Mouse (Mus musculus) kidney, postnatal 36 days (tissue): ENCODE results near the gene Mrpl51.

Experiments
- DNase-seq, 2 experiments: peaks; one replicate each; pipeline ENCODE4 v3.0.0; 2021 to 2022; ENCODE audit warnings: mixed read lengths in 2 of 2

Mrpl51 gene

DNA sequence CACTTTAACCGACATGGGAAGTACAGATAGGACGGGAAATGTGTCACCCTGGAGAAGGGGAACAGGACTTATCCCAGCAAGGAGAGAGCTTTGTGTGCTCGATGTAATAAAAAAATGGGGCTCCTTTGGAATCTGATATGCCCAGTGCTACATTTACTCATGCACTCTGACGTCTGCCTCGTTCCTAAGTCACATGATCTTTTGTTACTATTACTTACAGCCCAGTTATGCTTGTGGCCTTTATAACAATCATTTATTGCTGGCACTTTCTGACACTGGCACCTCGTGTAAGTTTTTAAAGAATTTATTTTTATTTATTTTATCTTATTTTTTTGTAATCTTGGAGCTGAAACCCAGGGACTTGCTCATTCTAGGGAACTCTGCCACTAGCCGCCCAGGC lies 1.8 kb downstream of the Mrpl51 start:
- no peak for DNase-seq

DNA sequence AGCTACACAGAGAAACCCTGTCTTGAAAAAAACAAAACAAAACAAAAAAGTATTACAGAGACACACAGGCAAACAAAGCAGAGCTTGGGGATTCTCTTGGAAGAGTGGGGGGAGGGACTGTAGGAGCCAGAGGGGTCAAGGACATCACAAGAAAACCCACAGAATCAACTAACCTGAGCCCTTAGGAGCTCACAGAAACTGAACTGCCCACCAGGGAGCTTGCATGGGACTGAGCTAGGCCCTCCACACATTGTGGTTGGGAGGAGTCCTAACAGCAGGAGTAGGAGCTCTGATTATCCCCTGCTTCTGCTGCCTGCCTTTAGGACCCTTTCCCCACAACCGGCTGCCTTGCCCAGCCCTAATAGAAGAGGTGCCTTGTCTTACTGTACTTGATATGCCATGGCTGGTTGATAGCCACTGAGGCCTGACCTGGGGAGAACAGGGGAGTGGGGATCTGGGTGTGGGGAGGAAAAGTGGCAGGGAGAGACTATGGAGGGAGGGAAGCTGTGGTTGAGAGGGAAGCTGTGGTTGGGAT lies 4.0 kb downstream of the Mrpl51 start:
- no peak for DNase-seq

DNA sequence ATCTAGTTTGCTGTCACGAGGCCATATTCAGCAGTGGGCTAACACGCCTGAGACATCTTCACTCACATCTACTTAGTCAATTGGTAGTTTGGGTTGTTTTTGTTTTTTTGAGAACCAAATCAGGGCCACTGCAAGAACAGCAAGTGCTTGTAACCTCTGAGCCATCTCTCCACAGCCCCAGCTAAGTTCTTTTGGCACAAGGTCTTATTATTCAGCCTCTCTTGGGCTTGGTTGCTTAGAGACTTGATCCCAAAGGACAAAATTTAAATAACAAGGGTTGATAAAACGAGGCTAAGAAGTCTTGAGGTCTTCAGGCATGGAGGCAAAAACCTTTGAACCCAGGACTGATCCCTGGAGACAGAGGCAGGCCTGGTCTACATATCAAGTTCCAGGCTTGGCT lies 4.7 kb downstream of the Mrpl51 start:
- DNase-seq: no peak

DNA sequence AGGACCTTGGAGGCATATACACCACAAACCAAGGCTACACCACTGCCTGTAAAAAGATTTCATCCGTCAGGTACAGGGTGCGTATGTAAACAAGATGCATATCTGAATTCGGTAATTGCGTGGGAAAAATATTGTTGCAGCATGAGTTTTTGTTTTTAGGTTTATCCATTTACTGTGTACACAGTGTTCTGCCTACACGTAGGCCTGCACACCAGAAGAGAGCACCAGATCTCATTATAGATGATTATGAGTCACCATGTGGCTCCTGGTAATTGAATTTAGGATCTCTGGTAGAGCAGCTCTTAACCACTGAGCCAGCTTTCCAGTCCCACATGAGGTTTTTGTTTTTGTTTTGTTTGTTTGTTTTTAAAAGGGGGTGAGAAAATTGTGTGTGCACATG lies 5.6 kb downstream of the Mrpl51 start:
- no peak for DNase-seq

DNA sequence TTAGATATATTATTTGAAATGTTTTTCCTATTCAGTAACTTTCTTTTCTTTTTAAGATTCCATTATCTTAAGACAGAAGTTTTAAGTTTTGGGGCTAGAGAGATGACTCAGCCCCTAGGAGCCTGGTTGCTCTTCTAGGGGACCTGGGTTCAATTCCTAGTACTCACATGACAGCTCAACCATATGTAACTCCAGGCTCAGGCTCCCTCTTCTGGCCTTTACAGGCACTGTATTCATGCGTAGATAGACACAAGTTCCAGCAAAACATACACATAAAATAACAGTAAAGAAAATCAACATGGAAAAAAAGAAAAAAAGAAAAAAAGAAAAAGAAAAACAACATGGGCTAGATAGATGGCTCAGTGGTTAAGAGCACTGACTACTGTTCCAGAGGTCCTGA lies 18.8 kb downstream of the Mrpl51 start:
- DNase-seq: no peak

- no peak for DNase-seq
These were observed 21.0 kb downstream of the Mrpl51 start for GRCm38 (mm10) chr6:125212621-125213020.

- no peak for DNase-seq
These were observed 21.5 kb downstream of the Mrpl51 start for GRCm38 (mm10) chr6:125213129-125213528.

DNA sequence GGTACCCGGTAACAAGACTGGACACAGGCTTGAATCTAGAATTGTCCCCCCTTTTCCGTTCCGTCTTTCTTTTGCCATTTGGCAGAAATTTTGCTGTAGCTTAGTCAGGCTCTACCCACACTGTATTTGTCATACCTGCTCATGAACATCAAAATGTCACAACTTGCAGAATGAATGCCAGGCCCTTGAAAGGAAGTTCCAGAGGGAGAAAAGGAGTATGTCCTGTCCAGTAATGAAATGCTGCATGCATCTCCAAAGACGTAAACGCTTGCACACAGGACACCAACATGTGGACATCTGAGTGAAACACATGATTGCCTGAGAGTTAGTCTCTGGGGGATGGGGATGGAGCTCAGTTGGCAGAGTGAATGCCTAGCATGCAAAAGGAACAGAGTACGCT lies 22.1 kb downstream of the Mrpl51 start:
- no peak for DNase-seq

DNA sequence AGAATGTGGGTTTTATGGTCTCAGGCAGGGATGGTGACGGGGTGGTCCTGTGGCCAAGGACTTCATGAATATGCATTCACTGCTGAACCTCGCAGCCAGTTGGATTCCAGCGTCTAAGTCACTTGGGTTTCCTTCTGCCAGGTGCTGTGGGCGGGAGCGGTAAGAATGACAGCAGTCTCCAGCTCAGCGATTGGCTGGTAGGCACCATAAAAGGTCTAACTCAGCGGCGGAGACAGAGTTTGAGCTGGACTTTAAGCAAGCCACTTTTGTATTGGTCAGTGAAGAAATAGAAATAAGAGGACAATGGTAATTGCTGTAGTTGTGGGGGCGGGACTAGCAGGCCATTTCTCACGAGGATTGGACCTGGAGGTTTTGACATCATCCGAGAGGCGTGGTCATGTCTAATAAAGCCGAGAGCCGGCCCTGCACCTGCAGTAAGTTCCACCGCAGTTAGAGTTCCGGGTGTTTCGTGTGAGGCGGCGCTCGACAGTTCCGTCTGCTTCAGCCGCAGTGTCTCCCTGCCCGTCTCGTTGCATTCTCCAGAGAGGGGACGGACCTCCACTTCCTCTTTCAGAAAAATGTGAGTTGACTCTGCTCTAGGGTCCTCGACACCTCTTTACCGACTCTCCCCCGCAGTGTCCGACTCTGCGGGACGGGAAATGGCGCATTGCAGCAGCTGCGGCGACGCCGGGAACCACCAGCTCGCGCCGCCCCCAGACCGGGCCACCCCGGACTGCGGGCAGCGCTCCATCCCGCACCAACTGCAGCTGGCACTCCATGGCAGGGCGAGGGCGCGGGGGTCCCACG lies 23.8 kb downstream of the Mrpl51 start, which contains the start of gene Vamp1:
TSS of gene Vamp1 (plus strand) at position 404 of the 807 bp plus-strand sequence.
- peak; percentile 97 to 98 for DNase-seq

DNA sequence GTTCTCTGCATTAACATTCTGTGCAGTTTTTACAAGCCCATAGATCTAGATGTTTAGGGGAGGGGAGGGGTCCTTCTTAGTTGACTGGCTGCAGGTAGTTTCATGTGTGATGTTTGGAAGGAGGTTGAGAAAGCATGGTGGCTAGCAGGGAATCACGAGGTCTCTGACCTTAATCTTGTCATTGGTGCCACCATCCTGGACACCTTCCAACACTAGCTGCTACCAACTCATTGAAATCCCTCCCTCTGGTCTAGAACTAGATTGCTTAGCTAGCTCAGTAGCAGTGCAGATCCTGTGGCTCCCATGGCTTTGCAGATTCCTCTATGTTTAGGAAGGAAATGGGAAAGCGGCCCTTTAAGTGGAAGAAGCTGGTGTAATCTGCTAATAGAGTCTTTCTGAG lies 25.3 kb downstream of the Mrpl51 start:
- no peak for DNase-seq

DNA sequence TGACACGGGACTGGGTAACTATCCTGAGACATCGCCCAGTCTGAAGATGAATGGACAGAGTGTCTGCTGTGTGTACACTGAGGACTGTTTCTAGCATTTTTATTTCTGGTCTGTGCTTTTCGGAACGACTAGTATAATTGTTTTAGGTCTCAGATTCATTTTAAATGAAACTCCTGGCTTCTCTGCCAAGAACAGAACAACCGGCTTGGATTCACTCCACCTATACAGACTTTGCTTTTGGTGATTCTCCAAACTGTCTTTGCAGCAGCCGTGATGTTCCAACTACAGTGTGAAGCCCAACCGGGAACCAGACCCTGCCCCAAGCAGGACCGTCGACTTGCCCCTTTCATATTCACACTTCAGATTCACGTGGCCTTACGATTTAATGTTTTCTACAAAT lies 26.3 kb downstream of the Mrpl51 start:
- DNase-seq: no peak

DNA sequence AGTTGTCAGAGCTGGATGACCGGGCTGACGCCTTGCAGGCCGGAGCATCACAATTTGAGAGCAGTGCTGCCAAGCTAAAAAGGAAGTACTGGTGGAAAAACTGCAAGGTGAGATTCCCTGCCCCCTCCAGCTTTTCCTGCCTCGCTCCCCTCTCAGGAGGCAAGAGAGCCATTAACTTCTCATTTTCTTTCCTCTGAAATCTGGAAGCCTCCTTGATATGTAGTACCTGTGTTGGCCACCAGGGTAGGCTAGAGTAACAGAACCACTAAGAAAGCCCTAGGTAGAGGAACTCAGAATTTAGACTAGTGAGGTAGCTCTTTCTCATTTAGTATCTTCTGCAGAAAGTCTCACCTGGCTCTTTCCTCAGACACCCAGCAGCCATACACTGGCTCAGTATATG lies 27.4 kb downstream of the Mrpl51 start:
- DNase-seq: peak; percentile 75 to 80

GRCm38 (mm10) chr6:125221115-125221745 lies 29.6 kb downstream of the Mrpl51 start:
- DNase-seq: no peak

GRCm38 (mm10) chr6:125222146-125222545 lies 30.5 kb downstream of the Mrpl51 start:
- DNase-seq: peak in 1 of 2 experiments; percentile 28

- no peak for DNase-seq
These were observed 31.0 kb downstream of the Mrpl51 start for GRCm38 (mm10) chr6:125222577-125222976.

DNA sequence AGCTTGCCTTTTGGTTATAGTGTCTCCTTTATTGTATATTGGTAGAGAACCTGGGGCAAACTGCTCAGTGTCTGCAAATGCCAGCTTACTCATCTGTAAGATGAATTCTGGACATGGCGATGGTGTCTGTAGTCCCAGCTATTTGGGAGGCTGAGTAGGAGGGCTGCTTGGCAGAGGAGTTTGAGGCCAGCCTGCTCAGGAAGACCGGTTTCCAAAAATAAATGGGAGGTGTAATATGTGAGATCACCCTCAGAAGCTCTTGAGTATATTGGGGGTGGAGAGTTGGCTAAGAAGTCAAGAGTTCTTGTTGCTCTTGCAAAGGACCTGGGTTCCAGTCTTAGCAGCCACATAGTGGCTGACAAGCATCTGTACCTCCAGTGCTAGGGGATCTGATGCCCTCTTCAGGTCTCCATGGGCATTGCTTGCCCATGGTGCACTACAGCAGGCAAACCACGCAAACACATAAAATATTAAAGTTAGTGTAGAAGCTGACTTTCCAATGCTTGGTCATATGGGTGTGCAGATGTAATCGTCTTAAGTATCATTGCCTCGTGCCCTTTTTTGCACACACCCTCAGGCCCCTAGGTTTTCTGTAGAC lies 34.0 kb downstream of the Mrpl51 start:
- peak in 1 of 2 experiments; percentile 60 for DNase-seq

DNA sequence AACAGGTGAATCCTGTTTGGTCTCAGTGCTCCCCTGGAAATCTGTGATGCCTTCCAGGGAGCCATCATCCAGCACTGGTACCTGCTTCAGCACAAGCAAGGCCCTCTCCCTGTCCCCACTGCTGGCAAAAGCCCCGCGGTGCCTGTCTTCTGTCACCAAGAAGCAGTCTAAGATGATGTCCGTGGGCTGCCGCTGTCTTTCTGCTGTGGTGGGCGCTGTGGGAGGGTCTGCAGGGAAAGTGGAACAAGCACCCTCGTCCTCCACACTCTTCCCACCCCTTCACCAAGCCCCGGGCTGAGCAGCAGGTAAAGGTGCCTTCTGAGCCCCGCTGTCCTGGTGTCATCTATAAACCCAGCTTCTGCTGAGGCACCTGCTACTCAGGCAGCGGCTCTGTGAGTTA lies 39.0 kb downstream of the Mrpl51 start:
- no peak for DNase-seq

- peak; percentile 68 to 77 for DNase-seq
These were observed 39.8 kb downstream of the Mrpl51 start, which contains the start of gene Tapbpl for GRCm38 (mm10) chr6:125231117-125232044. Tapbpl (minus strand) TSS chr6:125231860.

DNA sequence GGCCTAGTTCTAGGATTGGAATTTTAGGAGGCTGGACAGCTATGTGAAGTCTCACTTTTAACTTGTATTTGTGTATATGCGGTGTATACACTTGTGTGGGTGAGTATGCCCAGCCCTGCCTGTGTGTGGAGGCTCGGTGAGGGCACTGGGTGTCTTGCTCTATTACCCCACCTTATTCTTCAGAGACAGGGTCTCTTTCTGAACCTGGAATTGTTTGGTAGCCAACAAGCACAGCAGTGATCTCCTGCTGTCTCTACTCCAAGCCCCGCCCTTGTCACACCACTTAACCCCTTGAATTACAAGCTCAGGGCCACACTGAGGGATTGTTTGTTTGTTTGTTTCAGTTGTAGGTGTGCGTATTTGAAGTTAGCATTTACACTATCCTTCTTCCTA lies 40.4 kb downstream of the Mrpl51 start:
- DNase-seq: peak in 1 of 2 experiments; percentile 43

GRCm38 (mm10) chr6:125232516-125232915 lies 40.9 kb downstream of the Mrpl51 start:
- DNase-seq: no peak

DNA sequence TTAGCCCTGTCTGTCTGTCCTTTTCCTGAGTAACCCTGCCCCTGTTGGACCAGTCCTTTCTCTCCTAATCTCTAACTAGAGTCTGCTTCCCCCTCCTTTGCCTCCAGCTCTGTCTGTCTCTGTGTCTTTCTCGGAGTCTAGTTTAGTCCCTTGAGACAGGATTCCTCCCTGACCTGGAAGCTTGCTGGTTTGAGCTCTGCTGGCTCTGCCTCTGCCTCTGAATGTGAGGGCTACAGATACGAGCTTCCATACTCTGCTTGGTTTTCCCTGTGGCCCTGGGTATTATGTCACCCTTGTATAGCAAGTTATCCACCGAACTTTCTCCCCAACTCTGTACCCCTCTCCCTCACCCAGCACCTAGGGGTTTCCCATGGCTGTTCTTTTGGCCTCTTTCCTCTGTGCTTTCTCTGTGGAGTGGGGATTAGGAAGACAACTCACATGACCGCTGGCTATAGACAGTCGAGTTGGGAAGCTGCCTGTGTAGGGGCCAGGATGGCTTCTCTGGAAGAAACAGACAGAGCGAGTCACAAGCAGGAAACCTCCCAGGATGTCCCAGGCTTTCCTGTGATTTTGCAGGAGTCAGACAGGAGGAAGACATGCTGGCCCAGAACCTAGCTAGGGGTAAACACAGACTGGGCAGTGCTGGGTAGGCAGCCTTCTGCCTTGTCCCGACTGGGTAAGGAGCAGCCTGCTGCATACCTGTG lies 42.4 kb downstream of the Mrpl51 start:
- peak in 1 of 2 experiments; percentile 37 for DNase-seq

GRCm38 (mm10) chr6:125234520-125234828 lies 42.9 kb downstream of the Mrpl51 start:
- DNase-seq: no peak
